Mouse (Mus musculus): ENCODE measurements around the gene Dhx15.

DNA sequence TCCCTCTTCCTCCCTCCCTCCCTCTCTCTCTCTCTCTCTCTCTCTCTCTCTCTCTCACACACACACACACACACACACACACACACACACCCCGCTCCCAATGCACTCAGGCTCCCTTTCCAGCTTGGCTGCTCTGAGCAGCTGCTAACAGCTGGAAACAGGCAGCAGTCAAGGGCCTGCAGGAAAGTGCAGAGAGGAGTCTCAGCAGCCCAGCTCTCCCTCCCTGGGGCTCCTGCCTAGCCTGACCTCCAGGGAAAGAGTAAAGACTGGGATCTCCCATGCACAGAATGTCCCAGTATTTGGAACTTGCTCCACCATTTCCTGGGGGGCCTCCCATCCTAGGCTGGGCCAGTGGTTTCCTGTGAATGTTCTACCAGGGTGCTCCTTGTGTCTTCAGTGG is 59.8 kb downstream of the Dhx15 start:
- no peak for TF ChIP-seq POLR2A (IDR thresholded peaks at IDR 0.05; ENCODE audit: extremely low read depth, insufficient read depth, low read length)
- no peak for TF ChIP-seq CTCF (IDR thresholded peaks at IDR 0.05; ENCODE audit: extremely low read depth, insufficient read depth, low read length)
